Mouse (Mus musculus) retina, postnatal 1 day (tissue): ENCODE measurements around the gene Fez2.

Experiments used
- DNase-seq: peaks from one replicate; pipeline ENCODE4 v3.0.0-alpha.2; 2012

Gene Fez2

DNA sequence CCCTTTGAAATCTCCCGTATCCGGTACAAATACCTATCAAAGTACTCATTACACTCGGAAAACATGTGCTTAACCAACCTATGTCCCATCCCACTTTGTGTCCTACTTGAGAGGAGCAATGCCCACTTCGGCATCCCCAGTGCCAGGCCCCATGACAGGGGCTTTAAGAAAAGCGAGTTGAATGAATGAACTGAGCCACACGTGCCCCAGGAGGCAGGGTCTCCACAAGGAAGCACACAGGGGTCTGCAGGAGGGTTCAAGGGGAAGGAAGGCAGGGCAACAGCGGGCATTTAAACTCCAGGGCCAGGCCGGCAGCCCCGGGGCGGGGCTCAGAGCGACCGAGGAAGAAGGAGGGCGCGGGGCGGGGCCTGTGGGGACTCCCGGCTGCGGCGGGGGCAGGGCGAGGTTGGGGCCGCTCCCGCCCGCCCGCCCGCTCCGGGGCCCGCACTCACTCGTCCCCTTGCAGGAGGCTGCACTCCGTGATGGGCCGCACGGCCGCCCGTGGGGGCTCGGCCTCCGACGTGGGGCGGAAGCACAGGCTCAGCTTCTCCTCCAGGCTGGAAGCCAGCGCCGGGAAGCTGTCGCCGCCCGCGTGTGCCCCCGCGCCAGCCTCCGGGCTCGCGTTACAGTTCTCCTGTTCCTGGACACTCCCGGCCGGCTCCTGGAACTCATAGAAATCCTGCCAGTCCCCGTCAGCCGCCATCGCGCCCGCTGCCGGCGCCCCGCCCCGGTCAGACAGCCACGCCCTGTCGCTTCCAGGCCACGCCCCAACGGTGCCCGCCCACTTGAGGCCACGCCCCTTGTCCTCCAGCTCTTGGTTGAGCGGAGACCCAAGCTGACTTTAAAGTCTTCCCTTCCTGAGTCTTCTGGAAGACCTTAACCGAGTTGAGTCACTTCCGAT, at the start of gene Fez2:
Gene Fez2 (minus strand): TSS at position 772 of the 901 bp plus-strand sequence.
- peak; percentile 90 for DNase-seq

- DNase-seq = no peak
Observed at GRCm38 (mm10) chr17:78465500-78465899, 47.5 kb upstream of the Fez2 start.

- no peak for DNase-seq
Observed at GRCm38 (mm10) chr17:78465071-78465470, 47.1 kb upstream of the Fez2 start.

- no peak for DNase-seq
Observed at GRCm38 (mm10) chr17:78460140-78460539, 42.2 kb upstream of the Fez2 start.

DNA sequence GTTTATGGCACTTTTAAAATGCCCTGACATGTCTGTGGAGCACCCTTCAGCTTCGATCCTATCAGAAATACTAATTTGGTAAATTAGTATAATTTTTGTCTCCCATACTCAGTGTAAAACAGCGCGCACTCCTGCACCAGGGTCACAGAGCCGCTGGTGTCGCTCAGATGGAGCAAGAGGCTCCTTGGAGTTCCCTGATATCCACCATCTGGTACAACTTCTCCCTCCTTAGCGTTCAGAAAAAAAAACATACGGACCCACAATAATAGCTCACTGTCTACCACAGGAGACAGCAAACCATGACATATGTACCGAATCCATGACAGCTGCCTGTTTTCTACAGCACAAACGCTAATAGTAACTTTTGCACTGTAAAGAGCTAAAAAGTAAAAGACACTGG, 37.6 kb upstream of the Fez2 start:
- no peak for DNase-seq

- peak; percentile 67 for DNase-seq
Observed at GRCm38 (mm10) chr17:78455114-78455513, 37.2 kb upstream of the Fez2 start.

DNA sequence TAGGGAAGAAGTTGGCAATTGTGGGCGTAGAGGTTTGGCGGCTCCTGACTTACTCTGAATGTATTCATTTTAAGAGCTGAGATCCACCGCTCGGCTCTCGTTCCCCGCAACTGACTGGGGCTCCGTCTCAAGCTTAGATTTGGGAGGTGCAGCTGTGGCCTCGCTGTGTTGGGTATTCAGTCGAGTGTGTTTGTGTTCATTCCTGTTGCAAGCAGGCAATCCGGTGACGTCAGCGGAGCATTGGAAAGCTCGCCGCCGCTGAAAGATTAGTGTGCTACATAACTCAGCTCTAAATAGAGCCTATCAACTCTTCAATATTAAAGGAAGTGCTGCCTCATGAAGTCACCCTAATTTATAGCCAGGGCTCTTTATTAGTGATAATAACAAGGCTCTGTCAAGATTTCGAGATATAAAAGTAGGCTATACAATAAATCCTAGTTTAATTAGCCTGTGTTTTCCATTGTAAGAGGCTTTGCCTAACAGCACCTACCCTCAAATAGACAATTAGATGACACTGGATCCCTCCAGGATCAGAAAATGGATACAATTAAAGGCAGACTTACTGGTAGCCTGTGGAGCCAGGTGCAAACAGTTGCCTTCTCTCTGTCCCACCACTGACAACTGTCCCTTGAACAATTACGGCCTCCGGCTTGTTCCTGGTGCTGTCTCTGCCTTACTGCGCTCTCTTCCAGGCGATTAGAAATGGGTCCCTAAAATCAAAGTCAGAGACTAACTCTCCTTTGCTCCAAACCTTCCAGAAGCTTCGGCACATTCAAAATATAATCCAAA, 36.4 kb upstream of the Fez2 start:
- peak; percentile 34 for DNase-seq

GRCm38 (mm10) chr17:78453529-78453928, 35.6 kb upstream of the Fez2 start:
- DNase-seq = no peak

- no peak for DNase-seq
Observed at GRCm38 (mm10) chr17:78451886-78452285, 33.9 kb upstream of the Fez2 start.

- no peak for DNase-seq
Observed at GRCm38 (mm10) chr17:78451332-78451793, 33.4 kb upstream of the Fez2 start.

DNA sequence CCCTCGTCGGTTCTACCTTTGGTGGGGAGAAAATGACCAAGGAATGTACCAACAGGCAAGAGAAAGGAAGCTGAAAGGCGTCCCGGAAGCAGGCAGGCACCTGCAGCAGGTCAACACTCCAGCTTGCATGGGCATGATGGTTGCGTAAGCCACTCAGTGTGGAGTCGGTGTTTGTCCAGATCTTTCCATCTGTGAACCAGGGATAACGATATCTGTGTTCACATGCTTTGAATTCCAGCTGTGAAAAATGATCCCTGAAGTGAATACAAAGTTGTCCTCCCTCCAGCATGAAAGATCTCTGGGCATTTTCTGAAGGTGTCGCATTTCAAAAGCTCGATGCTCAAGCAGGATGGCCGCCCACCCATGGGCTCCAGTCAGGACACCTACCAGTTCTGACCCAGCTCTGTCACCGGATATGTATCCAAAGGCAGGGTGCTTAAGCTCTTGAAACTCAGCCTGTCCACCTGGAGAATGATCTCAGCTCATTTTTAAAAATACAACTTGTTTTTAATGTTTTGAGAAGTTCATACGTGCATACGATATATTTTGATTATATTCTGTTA, 31.8 kb upstream of the Fez2 start:
- DNase-seq = no peak

GRCm38 (mm10) chr17:78444826-78445225, 26.9 kb upstream of the Fez2 start:
- no peak for DNase-seq

- DNase-seq = no peak
Observed at GRCm38 (mm10) chr17:78440771-78441170, 22.8 kb upstream of the Fez2 start.

GRCm38 (mm10) chr17:78437161-78437560, 19.2 kb upstream of the Fez2 start:
- DNase-seq = no peak

DNA sequence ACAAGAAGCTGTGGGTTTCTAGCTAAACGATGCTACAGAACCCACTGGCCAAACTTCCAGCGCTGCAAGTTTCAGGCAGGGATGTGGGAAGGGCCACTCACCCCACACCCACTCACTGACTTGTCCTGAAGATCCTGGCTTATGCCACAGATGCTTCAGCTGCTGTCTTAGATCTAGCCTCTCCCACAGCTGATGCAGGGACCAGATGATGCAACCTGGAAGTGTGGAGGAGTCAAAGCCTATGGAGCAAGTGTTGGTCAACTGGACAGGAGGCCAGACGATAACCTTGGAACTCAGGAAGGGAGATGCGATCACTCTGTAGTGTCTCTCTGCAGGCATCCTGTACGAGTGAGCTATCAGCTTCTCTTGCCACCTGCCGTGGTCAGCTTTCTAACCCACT, 17.7 kb upstream of the Fez2 start:
- no peak for DNase-seq

DNA sequence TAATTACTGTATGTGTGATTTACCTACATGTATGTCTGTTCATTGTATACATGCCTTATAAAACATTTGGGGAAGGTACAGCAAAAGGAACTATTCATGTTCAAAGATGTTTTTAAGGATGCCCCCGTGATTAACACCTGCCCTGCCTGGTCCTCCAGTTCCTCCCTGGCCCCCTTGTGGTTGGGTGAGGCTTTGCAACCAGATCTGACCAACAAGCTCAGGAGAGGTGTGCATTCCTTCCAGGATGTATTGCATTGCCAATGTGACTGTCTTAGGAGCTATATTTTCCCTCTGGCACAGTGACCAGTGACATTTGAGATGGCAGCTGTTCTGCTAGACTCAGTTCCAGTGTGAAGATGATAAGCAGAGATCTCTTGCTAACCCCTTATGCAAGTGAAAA, 16.8 kb upstream of the Fez2 start:
- DNase-seq = peak; percentile 57

DNA sequence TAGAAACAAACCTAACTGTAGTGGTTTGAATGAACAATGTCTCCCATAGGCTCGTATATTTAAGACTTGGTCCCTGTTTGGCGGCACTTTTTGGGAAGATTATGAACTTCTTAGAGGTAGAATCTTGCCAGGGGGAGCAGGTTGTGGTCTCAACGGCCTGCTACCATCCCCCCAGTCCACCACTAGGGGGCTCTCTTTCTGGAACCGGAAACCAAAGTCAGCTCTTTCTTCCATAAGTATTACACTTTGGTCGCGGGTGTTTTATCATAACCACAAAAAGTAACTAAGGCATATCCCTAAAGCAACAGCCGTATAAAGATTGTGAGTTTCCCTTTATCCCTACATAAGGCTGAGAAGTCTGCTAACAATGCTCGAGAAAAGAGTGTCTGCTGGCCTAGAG, 12.4 kb upstream of the Fez2 start:
- no peak for DNase-seq

- DNase-seq = no peak
Observed at GRCm38 (mm10) chr17:78429051-78429450, 11.1 kb upstream of the Fez2 start.

- no peak for DNase-seq
Observed at GRCm38 (mm10) chr17:78425026-78425425, 7.1 kb upstream of the Fez2 start.

GRCm38 (mm10) chr17:78419216-78419615, 1.3 kb upstream of the Fez2 start:
- no peak for DNase-seq

GRCm38 (mm10) chr17:78415255-78415654, 2.7 kb downstream of the Fez2 start:
- no peak for DNase-seq

GRCm38 (mm10) chr17:78409900-78410299, 8.1 kb downstream of the Fez2 start:
- DNase-seq = no peak

GRCm38 (mm10) chr17:78408386-78408785, 9.6 kb downstream of the Fez2 start:
- no peak for DNase-seq

DNA sequence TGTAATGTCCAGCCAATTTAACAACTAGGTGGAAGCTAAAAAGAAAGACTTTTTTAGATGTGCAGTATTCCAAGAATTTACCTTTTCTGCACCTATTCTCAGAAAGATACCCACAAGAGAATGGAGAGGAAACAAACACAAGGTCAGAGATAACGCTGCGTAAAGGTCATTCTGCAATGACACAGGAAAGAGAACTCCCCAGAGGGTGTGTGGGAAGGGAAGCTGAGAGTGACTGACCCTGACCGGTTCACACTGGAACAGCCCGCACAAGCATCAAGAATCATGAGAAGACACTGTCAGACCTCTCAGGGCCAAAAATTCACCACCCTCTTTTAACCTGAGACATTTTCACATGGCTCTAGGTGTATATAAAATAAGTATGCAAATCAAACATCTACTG, 10.4 kb downstream of the Fez2 start:
- DNase-seq = no peak
